Mouse (Mus musculus) left cerebral cortex, postnatal 25 days (tissue): ENCODE data around the gene Vmn1r7. TPM values are rescaled to one million over a fixed set of nuclear protein-coding genes. Genes with fewer than 3 reads are reported as not detected.
"Not testable (repeated sequence)": the region's sequence is repeated elsewhere in the genome, so short reads cannot be mapped to it uniquely, and the experiment has no call there.

Experiments
- DNase-seq, 2 experiments: peaks; one replicate each; pipeline ENCODE4 v3.0.0; 2022; ENCODE audit warnings: low spot score in 2 of 2, mixed read lengths in 1 of 2
- intact Hi-C: fragments of 180-260 bp; cut with DNase I; formaldehyde crosslinking; loops from one replicate; pipeline ENCODE4 v1.15.1; 2025
- total RNA-seq, 2 experiments: library from RNA; stranded (reverse); gene quantifications; 2 replicates each; pipeline ENCODE4 v1.2.3; 2021

The Vmn1r7 gene
- not detected for total RNA-seq

DNA sequence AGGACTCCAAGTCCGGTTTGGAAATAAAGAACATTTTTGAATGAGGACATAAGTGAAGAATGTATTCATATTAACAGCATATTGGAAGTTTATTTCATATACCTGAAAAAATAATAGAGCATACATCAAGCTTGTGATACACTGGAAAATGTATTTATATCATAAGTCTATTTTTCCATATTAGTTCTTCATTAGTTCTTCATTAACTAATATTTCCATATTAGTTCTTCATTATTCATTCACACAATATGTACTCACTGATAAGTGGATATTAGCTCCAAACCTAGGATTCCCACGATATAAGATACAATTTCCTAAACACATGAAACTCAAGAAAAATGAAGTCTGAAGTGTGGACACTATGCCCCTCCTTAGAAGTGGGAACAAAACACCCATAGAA is at the start of gene Vmn1r7:
Gene Vmn1r7, minus strand, starts transcription at position 101 of the 400 bp plus-strand sequence.
- DNase-seq, intact Hi-C loops: not testable (repeated sequence)

DNA sequence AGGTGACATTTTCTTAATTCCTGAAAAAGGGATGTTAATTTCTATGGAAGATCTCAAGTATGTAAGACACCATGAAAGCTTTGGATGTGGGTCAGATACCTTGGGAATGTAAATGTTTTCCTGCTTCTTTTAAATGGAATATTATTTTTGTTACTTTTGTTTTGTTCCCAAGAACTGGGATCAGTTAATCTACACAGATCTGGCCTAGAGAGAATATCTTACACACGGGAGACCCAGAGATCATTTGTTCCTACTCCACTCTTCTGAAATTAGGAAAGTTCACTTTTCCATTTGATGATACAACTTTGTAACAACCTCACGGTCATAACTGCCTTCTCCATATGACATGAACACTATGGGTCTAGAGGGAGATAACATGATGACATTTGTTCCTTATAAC is 41.4 kb upstream of the Vmn1r7 start, which contains the start of gene Vmn1r9:
Gene Vmn1r9, plus strand, starts transcription at position 301 of the 400 bp plus-strand sequence.
- no peak for DNase-seq
- intact Hi-C loops, result no loop called here

DNA sequence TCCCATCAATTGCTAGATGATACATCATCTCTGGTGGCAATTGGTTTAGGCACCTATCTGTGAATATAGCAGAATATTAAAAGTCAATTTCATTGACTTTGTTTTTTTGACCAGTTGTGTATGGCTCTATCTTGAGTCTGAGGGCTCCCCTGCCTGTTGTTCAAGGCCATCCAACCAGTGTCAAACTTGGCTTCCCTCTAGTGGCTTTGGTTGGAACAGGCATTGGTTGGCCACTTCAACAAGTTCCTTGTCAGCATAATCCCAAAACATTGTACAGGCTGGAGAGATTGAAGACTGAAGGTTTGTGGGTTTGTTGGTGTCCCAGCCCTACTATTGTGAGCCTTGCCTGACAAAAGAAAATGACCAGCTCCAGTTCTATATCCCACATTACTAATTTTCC is 38.6 kb upstream of the Vmn1r7 start:
- no peak for DNase-seq
- intact Hi-C loops, result no loop called here

DNA sequence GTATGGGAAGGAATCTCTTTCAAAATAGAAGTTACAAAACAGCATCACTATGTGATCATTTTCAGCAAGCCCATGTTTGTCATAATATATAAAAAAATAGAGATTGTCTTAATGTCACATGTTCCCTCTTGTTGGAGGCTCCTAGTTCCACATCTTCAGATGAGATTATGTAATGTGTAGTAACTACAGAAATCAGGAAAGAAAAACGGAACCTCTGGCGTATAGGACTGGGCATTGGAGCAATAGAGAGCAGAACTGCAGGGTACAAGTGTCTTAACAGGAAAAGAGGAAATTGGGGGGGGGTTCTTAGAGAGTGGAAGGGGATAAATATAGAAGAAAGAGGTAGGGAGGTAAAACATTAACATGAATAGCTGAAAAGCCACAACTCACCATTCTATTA is 9.6 kb upstream of the Vmn1r7 start:
- DNase-seq, result no peak
- intact Hi-C loops, result no loop called here

DNA sequence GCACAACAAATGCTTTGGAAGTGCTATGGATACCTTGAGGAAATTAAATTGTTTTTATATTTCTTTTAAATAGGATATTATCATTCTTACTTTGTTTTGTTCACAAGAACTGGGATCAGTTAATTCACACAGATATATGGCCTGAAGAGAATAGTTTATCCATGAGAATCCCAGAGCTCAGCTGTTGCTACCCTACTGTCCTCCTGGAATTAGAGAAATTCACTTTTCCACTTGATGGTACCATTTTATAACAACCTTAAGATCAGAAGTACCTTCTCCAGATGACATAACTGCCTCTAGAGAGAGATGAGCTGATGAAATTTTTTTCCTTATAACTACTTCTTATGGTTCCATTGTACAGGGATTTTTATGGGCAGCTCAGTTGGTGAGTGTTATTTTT is 6.9 kb upstream of the Vmn1r7 start, which contains the start of gene Vmn1r8:
Gene Vmn1r8, plus strand, starts transcription at position 301 of the 400 bp plus-strand sequence.
- intact Hi-C loops, result no loop called here
- DNase-seq, result no peak

DNA sequence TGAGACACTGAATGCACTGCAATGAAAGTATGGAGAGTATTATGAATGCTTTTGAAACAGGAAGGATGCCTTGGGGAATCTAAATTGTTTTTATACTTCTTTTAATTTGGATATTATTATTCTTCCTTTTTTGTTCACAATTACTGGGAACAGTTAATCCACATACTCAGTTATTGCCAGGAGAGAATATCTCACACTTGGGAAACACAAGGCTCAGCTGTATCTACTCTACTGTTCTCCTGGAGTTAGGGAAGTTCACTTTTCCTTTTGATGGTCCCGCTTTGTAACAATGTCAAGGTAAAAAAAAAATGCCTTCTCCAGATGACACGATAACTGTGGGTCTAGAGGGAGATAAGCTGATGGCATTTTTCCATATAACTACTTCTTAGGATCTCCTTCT is 28.2 kb downstream of the Vmn1r7 start, which contains the start of gene Vmn1r6:
Gene Vmn1r6, plus strand, starts transcription at position 301 of the 400 bp plus-strand sequence.
- intact Hi-C loops, result no loop called here
- DNase-seq, result no peak

Other genes with a start within 250 kb of the Vmn1r7 start
- 10 to 100 TPM; 58.7 to 60.4 TPM for gene Kbtbd2, start 227.5 kb downstream of the Vmn1r7 start, total RNA-seq
- 10 to 100 TPM; 23.5 to 24.9 TPM for gene Fkbp9, start 193.3 kb downstream of the Vmn1r7 start, total RNA-seq
- 10 to 100 TPM; 50.9 to 51.7 TPM for gene Nt5c3, start 101.4 kb downstream of the Vmn1r7 start, total RNA-seq
- under 1 TPM; 0.46 to 0.48 TPM for gene Vmn1r4, start 101.3 kb downstream of the Vmn1r7 start, total RNA-seq
- gene Vmn1r5, start 55.1 kb downstream of the Vmn1r7 start, total RNA-seq, result not detected
- not detected for gene Vmn1r6, start 28.1 kb downstream of the Vmn1r7 start, total RNA-seq
- gene Vmn1r8, start 7.0 kb upstream of the Vmn1r7 start, total RNA-seq, result not detected
- gene Vmn1r9, start 41.5 kb upstream of the Vmn1r7 start, total RNA-seq, result not detected
- gene Vmn1r10, start 84.1 kb upstream of the Vmn1r7 start, total RNA-seq, result not detected
- not detected for gene Vmn1r11, start 108.1 kb upstream of the Vmn1r7 start, total RNA-seq
- not detected for gene Vmn1r12, start 131.6 kb upstream of the Vmn1r7 start, total RNA-seq
- not detected for gene Vmn1r13, start 178.0 kb upstream of the Vmn1r7 start, total RNA-seq
- not detected for gene Vmn1r14, start 206.4 kb upstream of the Vmn1r7 start, total RNA-seq
- not detected for gene Vmn1r15, start 232.6 kb upstream of the Vmn1r7 start, total RNA-seq